Mouse (Mus musculus) heart, postnatal 0 days (tissue): ENCODE data around the gene Gimap3.

ENCODE experiments used
- CTCF ChIP-seq: IDR thresholded peaks from 2 replicates; pipeline ENCODE4 v1.5.1; 2016; ENCODE audit warnings: antibody characterized with exemption, control low read depth, low read depth
- EP300 ChIP-seq: IDR thresholded peaks from 2 replicates; pipeline ENCODE4 v1.6.1; 2016; ENCODE audit warnings: antibody characterized with exemption, low read depth

- no peak for TF ChIP-seq EP300
- TF ChIP-seq CTCF, result no peak
Observed at GRCm38 (mm10) chr6:48733660-48734059, 37.0 kb downstream of the Gimap3 start.
